Mouse (Mus musculus) neural tube, embryonic 13.5 days (tissue): ENCODE data around the gene Slc16a13. TPM values are rescaled to one million over a fixed set of nuclear protein-coding genes. Genes with fewer than 3 reads are reported as not detected.
A peak's percentile ranks its signal among the peaks of the same experiment; 100 is the strongest.

Experiments
- ATAC-seq: fragments of 200-750 bp; cut with Nextera tagmentation; 2 replicates; pipeline ENCODE4 v1.8.0; 2017; ENCODE audit warnings: low read depth, mild to moderate bottlenecking, moderate TSS enrichment, moderate library complexity
- H3K27ac ChIP-seq: fragments of 300-500 bp; sonication (generic); replicated peaks from 2 replicates; pipeline ENCODE4 v1.5.1; 2015; ENCODE audit warnings: moderate library complexity, mild to moderate bottlenecking, inconsistent platforms
- H3K27me3 ChIP-seq: fragments of 300-500 bp; sonication (generic); 2 replicates; pipeline ENCODE4 v1.6.1; 2015; ENCODE audit warnings: mild to moderate bottlenecking, inconsistent platforms
- H3K36me3 ChIP-seq: fragments of 300-500 bp; sonication (generic); 2 replicates; pipeline ENCODE4 v1.6.1; 2015; ENCODE audit warnings: mild to moderate bottlenecking, inconsistent platforms
- H3K4me1 ChIP-seq: fragments of 300-500 bp; sonication (generic); replicated peaks from 2 replicates; pipeline ENCODE4 v1.6.1; 2015; ENCODE audit warnings: inconsistent platforms
- H3K4me2 ChIP-seq: fragments of 300-500 bp; sonication (generic); 2 replicates; pipeline ENCODE4 v1.6.1; 2015; ENCODE audit warnings: inconsistent platforms, mild to moderate bottlenecking, moderate library complexity
- H3K4me3 ChIP-seq: fragments of 300-500 bp; sonication (generic); 2 replicates; pipeline ENCODE4 v1.5.1; 2015; ENCODE audit warnings: mild to moderate bottlenecking, inconsistent platforms
- H3K9ac ChIP-seq: fragments of 300-500 bp; sonication (generic); 2 replicates; pipeline ENCODE4 v1.6.1; 2015; ENCODE audit warnings: moderate library complexity, mild to moderate bottlenecking, inconsistent platforms
- H3K9me3 ChIP-seq: fragments of 300-500 bp; sonication (generic); 2 replicates; pipeline ENCODE4 v1.6.1; 2016; ENCODE audit warnings: inconsistent platforms
- WGBS: fragments of 180-500 bp; shearing (Covaris S2); methylation state at CpG from one replicate; pipeline ENCODE4 v1.1.7; 2015; 5-methylcytosine and 5-hydroxymethylcytosine counted together
- polyA plus RNA-seq: library from polyadenylated mRNA; unstranded; fragments of >200 nt; fragmentation: Nextera tagmentation; extraction: Ambion mirVana; gene quantifications from 2 replicates; pipeline ENCODE4 v1.2.1, GENCODE M21; 2015

Gene Slc16a13
- polyA plus RNA-seq, 1 experiment from 2014 or later: 15.8 TPM

DNA sequence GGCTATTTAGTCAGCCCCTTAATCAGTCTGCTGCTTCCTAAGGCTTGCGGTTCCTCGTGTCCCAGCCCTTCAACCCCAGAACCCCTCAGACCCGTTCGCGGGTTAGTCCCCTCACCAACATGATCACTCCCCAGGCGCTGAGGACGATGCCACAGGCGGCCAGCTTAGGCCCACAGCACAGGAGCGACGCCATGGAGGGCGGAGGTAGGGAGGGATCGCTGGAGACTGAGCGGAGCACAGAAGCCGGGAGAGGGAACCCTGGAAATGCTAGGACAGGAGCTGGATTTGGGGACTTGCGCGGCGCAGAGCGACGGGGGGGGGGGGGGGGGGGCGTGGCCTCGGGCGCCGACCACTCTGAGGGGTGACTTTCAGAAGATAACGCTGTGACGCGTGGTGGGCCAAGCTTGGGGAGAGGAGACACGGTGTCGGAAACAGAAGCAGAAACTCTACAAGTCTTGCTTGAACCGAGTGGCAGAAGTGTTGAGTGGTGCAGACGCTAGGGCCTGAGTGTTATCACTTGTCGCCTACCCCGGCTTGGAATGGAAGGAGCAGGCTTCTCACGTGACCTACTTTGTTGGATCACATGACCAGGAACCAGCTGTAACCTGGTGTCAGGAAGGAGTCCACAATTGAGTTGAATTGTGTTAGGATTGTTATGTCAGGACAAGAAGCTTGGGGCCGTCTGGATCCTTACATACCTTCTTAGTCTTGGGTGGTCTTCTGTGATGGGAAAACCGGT lies 18.8 kb upstream of the Slc16a13 start, which contains the start of the genes Gm21988 and Rnasek:
Gene Gm21988 (minus strand): TSS at position 290 of the 739 bp plus-strand sequence.
Gene Rnasek (minus strand): TSS at position 302 of the 739 bp plus-strand sequence.
- Histone ChIP-seq H3K4me1 (peaks cover 38% of the 10 kb centered on the region), H3K4me3 (peak within 1 kb of the TSS; percentile 95), H3K36me3 (peaks cover 13% of the 10 kb centered on the region), H3K27ac (peak within 1 kb of the TSS; percentile 95), H3K27me3 (peaks cover 7% of the 10 kb centered on the region; the same call in 1 of the 2 replicates), H3K4me2 (peak within 1 kb of the TSS; percentile 99), H3K9me3 (no peaks in the 10 kb centered on the region), H3K9ac (peak within 1 kb of the TSS; percentile 94)
- ATAC-seq: peak; percentile 27
- under 1% methylated on average over 34 of the region's 35 CpGs for WGBS

DNA sequence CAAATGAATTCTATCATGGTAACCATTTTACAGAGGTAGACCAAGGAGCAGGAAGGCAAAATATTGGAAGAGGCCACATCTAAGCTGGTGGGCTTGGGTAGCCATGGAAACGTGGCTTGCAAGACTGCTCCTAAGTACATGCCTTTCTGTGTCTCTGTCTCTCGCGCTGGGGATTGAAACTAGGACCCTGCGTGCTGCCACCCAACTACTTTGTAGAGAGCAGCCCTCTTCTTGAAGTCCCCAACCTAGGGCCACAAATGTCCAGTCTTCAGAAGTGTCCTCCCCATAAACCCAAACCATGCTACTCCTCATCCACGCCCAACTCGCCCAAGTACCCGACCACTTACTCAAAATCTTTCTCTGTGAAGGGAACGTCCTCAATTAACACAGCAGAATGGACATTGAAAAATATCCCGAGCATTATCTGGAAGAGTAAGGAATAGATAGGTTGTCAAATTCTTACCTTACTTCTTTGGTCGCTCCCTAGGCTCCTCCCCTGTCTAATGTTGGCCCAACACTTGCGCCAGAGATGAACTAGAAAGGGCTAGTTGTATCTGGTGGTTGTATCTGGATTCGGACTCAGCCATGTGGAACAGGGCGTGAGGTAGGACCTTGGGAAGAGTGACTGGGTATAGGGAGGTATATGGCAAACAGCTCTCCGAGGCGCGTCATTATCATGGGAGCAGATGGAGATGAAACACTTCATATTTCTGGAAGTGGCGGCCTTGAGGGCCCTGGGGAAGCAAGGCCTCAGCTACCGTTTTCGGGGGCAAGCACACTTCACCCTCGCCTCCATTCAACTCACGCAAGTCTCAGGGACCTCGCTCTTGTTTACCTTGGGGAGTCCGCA lies 18.0 kb upstream of the Slc16a13 start:
- Histone ChIP-seq H3K9ac (peak overlapping the region; percentile 94), H3K4me2 (peak overlapping the region; percentile 99), H3K4me1 (peaks cover 38% of the 10 kb centered on the region), H3K27ac (peak overlapping the region; percentile 95), H3K27me3 (no peaks in the 10 kb centered on the region), H3K9me3 (no peaks in the 10 kb centered on the region), H3K36me3 (peaks cover 20% of the 10 kb centered on the region), H3K4me3 (peak overlapping the region; percentile 95)
- 0 out of 2 replicates have a peak, but pooled peaks have one; percentile 3 for ATAC-seq
- WGBS: 14% methylated on average over 23 of the region's 23 CpGs

DNA sequence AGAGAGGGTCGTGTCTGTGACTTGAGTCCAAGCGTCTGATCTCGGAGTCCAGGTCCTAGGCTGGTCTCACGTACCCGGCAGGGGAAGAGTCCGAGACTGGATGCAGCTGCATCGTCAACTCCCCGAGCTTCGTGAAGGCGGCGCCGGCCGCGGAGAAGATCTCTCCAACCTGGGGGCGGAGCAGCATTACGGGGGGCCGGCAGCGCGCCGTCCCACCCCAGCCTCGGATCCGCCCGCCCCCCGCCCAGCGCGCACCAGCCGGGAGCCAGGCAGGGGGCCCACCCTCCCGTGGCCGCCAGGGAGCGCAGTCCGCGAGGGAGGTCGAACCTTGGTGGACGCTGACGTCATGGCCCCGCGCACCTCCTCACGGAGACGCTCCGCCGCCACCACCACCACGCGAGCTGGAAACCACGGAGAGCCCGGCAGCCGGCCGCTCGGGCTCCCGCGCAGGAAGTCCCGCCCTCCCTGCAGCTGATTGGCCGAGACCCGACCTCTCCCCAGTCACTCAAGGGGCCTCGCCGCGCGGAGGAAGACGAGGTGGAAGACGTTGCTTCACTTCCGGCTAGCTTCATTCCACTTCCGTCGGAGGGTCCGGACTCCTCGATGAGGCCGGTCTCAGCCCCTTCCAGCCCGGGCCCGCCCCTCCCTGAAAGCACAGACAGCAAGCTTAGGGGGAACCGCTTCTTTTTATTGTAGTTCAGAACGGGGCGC lies 16.7 kb upstream of the Slc16a13 start, which contains the start of gene 0610010K14Rik:
Gene 0610010K14Rik (minus strand): TSS at position 458 of the 711 bp plus-strand sequence.
- peaks cover 20% of the 10 kb centered on the region for H3K36me3 ChIP-seq
- H3K9ac ChIP-seq: peak within 1 kb of the TSS; percentile 94
- H3K27ac ChIP-seq: peak within 1 kb of the TSS; percentile 95
- H3K4me3 ChIP-seq: peak within 1 kb of the TSS; percentile 95
- H3K9me3 ChIP-seq: no peaks in the 10 kb centered on the region
- H3K27me3 ChIP-seq: no peaks in the 10 kb centered on the region
- H3K4me1 ChIP-seq: peaks cover 44% of the 10 kb centered on the region
- under 1% methylated on average over 68 of the region's 70 CpGs for WGBS
- peak; percentile 93 for ATAC-seq
- peak within 1 kb of the TSS; percentile 99 for H3K4me2 ChIP-seq

DNA sequence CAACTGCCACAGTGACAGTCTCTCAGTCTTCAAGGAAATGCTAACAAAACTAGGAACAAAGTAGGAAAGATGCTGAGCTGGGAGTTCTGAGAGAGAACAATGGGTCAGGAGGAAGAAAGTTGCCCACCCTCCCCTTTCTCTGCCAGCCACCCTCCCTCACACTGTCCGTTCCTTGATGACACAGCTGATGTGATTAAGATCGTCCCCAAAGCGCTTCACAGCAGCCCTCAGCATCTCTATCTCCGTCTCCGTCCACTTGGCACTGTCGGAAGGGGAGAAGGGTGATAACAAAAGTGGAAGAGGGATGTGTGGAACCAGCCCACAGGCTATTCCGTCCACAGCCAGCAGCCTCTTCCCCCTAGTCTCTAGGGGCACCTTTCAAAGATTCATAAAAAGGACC lies 15.9 kb upstream of the Slc16a13 start:
- no peak for ATAC-seq
- H3K36me3 ChIP-seq: peaks cover 20% of the 10 kb centered on the region
- H3K9ac ChIP-seq: peak overlapping the region; percentile 94
- WGBS: 26% methylated on average over 7 of the region's 7 CpGs
- H3K9me3 ChIP-seq: no peaks in the 10 kb centered on the region
- H3K4me3 ChIP-seq: peak overlapping the region; percentile 95
- peak overlapping the region; percentile 99 for H3K4me2 ChIP-seq
- H3K27me3 ChIP-seq: 0 out of 2 replicates have a peak, but pooled peaks cover 2% of the 10 kb centered on the region
- peaks cover 47% of the 10 kb centered on the region for H3K4me1 ChIP-seq
- peak overlapping the region; percentile 95 for H3K27ac ChIP-seq

DNA sequence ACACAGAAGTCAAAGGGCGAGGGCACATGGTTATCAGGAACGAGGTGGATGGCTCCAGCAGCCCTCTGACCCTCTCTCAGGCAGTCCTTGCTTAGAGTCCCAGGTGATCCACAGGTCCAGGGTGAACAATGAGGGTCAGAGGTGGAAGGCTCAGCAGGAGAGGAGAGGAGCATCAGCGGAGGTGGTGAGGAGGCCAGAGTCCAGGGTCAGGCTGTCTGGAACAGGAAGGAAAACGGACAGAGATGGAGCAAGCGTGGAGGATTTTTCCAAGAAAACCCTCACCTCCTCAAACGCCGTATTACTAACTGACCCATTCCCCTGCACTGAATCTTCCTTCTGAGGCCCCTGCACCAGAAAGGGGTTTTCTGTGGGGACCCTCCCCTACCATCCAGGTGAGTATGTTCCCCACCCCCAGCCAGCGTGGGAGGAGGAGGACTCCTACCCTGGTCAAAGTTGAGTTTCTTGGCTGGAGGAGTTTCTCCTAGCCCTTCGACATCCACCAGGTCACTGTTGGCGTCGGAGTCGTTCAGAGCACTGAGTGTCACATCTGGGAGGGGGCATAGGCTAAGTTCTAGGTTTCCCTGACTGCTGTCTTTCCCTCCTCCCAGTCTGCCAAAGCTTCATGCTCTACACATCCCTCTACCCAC lies 14.5 kb upstream of the Slc16a13 start:
- Histone ChIP-seq H3K27me3 (peaks cover 12% of the 10 kb centered on the region), H3K4me2 (no peak overlapping the region), H3K9ac (no peak overlapping the region), H3K9me3 (no peaks in the 10 kb centered on the region), H3K27ac (no peak overlapping the region), H3K4me1 (peaks cover 41% of the 10 kb centered on the region), H3K36me3 (peaks cover 20% of the 10 kb centered on the region), H3K4me3 (no peak overlapping the region)
- no peak for ATAC-seq
- WGBS: 93% methylated on average over 12 of the region's 12 CpGs

DNA sequence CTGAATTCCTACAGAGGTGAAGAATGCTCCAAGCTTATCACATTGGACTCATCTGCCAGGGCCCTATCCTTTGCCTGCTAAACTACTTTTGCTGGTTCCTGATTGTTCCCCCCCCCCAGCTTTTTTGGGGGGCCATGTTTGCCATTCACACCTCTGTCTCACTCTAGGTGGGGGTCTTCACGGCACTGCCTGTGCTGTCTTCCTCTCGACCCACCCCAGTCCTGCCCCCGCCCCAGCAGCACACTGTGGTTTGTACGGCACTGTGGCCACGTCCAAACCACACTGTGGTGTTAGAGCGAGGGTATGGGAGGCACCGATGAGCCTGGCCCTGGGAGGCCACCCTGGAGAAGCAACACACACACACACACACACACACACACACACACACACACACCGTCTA lies 13.6 kb upstream of the Slc16a13 start:
- Histone ChIP-seq H3K27ac (no peak overlapping the region), H3K27me3 (peaks cover 21% of the 10 kb centered on the region), H3K9ac (no peak overlapping the region), H3K9me3 (no peaks in the 10 kb centered on the region), H3K4me2 (no peak overlapping the region), H3K36me3 (peaks cover 20% of the 10 kb centered on the region), H3K4me3 (no peak overlapping the region), H3K4me1 (peaks cover 47% of the 10 kb centered on the region)
- ATAC-seq: no peak
- WGBS: 87% methylated on average over 8 of the region's 8 CpGs

DNA sequence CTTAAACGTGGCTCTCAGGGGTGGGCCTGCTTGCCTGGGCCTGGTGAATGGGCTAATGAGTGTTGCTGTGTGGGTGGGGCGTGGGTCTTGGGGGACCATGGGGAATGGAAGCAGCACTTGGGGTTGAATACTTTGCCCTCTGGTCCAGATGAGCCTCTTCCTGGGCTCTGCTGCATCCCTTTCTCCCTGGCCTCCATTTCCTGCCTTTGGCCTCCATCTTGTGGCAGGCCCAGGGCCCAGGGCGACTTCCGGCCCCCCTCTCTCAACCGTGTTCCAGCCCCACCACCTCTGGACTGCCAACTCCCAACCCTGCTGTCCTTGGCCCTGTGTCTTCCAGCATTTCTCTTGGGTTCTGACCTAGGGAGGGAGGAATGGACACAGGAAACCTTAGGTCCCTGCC lies 13.2 kb upstream of the Slc16a13 start:
- H3K27ac ChIP-seq: no peak overlapping the region
- no peaks in the 10 kb centered on the region for H3K9me3 ChIP-seq
- no peak overlapping the region for H3K9ac ChIP-seq
- WGBS: 52% methylated on average over 5 of the region's 5 CpGs
- H3K4me3 ChIP-seq: no peak overlapping the region
- peaks cover 20% of the 10 kb centered on the region for H3K36me3 ChIP-seq
- no peak overlapping the region for H3K4me2 ChIP-seq
- H3K27me3 ChIP-seq: peaks cover 26% of the 10 kb centered on the region
- ATAC-seq: no peak
- H3K4me1 ChIP-seq: peaks cover 49% of the 10 kb centered on the region

DNA sequence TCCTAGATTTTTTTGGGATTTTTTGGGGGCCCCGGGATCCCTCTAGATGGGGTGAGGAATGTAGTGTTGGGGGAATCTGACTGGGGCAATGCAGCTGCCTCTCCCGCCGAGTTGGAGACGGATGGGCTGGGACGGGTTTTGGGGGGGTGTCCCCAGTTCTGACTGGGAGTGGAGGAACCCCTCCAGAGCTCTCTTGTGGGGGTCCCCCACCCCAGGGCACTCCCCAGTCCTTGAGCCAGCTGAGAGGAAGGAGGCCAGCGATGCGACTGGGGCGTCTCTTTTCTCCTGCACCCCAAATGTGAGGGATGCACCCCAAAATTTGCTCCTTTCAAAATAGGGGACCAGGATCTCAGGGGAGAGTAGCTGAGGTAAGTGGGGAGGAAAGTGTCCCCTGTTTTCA lies 12.2 kb upstream of the Slc16a13 start:
- no peak for ATAC-seq
- Histone ChIP-seq H3K9ac (peak overlapping the region; percentile 71), H3K9me3 (no peaks in the 10 kb centered on the region), H3K27ac (no peak overlapping the region), H3K36me3 (peaks cover 20% of the 10 kb centered on the region), H3K4me3 (peak overlapping the region; percentile 33), H3K27me3 (peaks cover 36% of the 10 kb centered on the region), H3K4me1 (peaks cover 46% of the 10 kb centered on the region), H3K4me2 (peak overlapping the region; percentile 53)
- WGBS: 42% methylated on average over 8 of the region's 8 CpGs

DNA sequence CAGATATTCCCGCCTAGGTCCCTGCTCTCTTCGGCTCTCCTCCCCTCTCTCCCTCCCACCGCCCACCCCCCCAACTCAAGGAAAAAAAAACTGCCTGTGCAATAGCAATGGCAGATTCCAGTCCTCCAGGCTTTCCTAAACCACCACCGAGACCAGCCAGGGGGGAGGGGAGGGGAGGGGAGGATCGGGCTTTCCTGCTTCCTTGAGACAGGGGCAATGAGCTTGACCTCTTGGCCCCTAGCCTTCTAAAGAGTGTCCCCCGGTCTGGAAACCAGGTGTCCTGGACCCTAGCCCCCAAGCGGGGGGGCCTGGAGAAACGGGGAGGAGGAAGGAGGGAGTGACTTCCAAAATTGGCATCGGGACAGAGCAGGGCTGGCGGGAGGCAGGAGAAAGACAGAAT lies 11.7 kb upstream of the Slc16a13 start:
- Histone ChIP-seq H3K9me3 (no peaks in the 10 kb centered on the region), H3K36me3 (peaks cover 20% of the 10 kb centered on the region), H3K9ac (peak overlapping the region; percentile 71), H3K4me1 (peaks cover 46% of the 10 kb centered on the region), H3K27ac (no peak overlapping the region), H3K4me3 (peak overlapping the region; percentile 33), H3K27me3 (peaks cover 41% of the 10 kb centered on the region), H3K4me2 (peak overlapping the region; percentile 53)
- ATAC-seq: no peak
- 9% methylated on average over 8 of the region's 10 CpGs for WGBS

DNA sequence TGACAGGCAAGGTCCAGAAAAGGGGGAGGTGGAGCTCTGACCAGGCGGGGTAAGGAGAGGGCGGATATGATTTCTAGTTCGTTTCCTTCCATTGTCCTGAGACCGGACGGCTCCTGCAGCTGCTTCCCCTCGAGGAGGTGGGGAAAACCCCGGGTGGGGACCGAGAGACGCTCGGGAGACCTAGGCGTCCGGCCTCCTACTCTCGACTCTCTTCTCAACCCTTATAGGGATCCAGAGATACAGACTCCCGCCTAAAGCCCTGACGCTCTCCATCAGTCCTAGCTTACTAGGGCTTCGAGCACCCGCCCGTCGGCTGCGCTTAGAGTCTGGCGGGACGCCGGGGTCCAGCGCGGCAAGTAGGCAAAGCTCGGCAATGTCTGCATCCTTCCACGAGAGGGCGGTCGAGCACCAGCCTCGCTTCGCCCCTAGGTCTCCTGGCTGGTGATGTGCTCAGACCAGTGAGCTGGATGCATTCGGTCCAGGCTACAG lies 9.4 kb upstream of the Slc16a13 start:
- 2% methylated on average over 32 of the region's 32 CpGs for WGBS
- peaks cover 63% of the 10 kb centered on the region for H3K27me3 ChIP-seq
- H3K4me2 ChIP-seq: peak overlapping the region; percentile 50
- no peak overlapping the region; the same call in 1 of the 2 replicates for H3K9ac ChIP-seq
- H3K9me3 ChIP-seq: no peaks in the 10 kb centered on the region
- peaks cover 13% of the 10 kb centered on the region for H3K36me3 ChIP-seq
- peak overlapping the region; percentile 30; the same call in 1 of the 2 replicates for H3K4me3 ChIP-seq
- peak; percentile 19 for ATAC-seq
- H3K4me1 ChIP-seq: peaks cover 45% of the 10 kb centered on the region
- peak overlapping the region; percentile 39; the same call in 1 of the 2 replicates for H3K27ac ChIP-seq
